Mouse (Mus musculus): Measurements from ENCODE around the gene Btd.

The Btd gene

GRCm38 (mm10) chr14:31664903-31665565 lies 24.2 kb downstream of the Btd start:
- DNase-seq (ENCODE audit: low read depth, low spot score), result no peak

- DNase-seq (ENCODE audit: low read depth, low spot score), result no peak
Measured at GRCm38 (mm10) chr14:31665566-31665940, 24.7 kb downstream of the Btd start.

GRCm38 (mm10) chr14:31666931-31667705 lies 26.3 kb downstream of the Btd start:
- no peak for DNase-seq (ENCODE audit: low read depth, low spot score)

GRCm38 (mm10) chr14:31667741-31668140 lies 26.9 kb downstream of the Btd start:
- no peak for DNase-seq (ENCODE audit: low read depth, low spot score)

GRCm38 (mm10) chr14:31668326-31668725 lies 27.5 kb downstream of the Btd start:
- no peak for DNase-seq (ENCODE audit: low read depth, low spot score)

- DNase-seq (ENCODE audit: low read depth, low spot score), result no peak
Measured at GRCm38 (mm10) chr14:31669161-31669611, 28.4 kb downstream of the Btd start.

GRCm38 (mm10) chr14:31669642-31670490 lies 29.0 kb downstream of the Btd start:
- DNase-seq (ENCODE audit: low read depth, low spot score), result no peak

- no peak for DNase-seq (ENCODE audit: low read depth, low spot score)
Measured at GRCm38 (mm10) chr14:31671635-31672320, 30.9 kb downstream of the Btd start.

- no peak for DNase-seq (ENCODE audit: low read depth, low spot score)
Measured at GRCm38 (mm10) chr14:31680656-31681055, 39.8 kb downstream of the Btd start.

GRCm38 (mm10) chr14:31681291-31681690 lies 40.5 kb downstream of the Btd start:
- DNase-seq (ENCODE audit: low read depth, low spot score), result no peak

- no peak for DNase-seq (ENCODE audit: low read depth, low spot score)
Measured at GRCm38 (mm10) chr14:31681931-31682555, 41.2 kb downstream of the Btd start.

- DNase-seq (ENCODE audit: low read depth, low spot score), result no peak
Measured at GRCm38 (mm10) chr14:31683610-31684009, 42.8 kb downstream of the Btd start.

- DNase-seq (ENCODE audit: low read depth, low spot score), result no peak
Measured at GRCm38 (mm10) chr14:31684343-31685040, 43.7 kb downstream of the Btd start.

- no peak for DNase-seq (ENCODE audit: low read depth, low spot score)
Measured at GRCm38 (mm10) chr14:31685680-31686079, 44.9 kb downstream of the Btd start.

GRCm38 (mm10) chr14:31686231-31686630 lies 45.4 kb downstream of the Btd start:
- DNase-seq (ENCODE audit: low read depth, low spot score), result no peak

- DNase-seq (ENCODE audit: low read depth, low spot score), result no peak
Measured at GRCm38 (mm10) chr14:31692536-31692935, 51.7 kb downstream of the Btd start.

- DNase-seq (ENCODE audit: low read depth, low spot score), result no peak
Measured at GRCm38 (mm10) chr14:31696206-31696984, 55.6 kb downstream of the Btd start.

- DNase-seq (ENCODE audit: low read depth, low spot score), result no peak
Measured at GRCm38 (mm10) chr14:31696985-31697303, 56.1 kb downstream of the Btd start.

- DNase-seq (ENCODE audit: low read depth, low spot score), result no peak
Measured at GRCm38 (mm10) chr14:31697346-31697745, 56.5 kb downstream of the Btd start.

GRCm38 (mm10) chr14:31697755-31698154 lies 56.9 kb downstream of the Btd start:
- DNase-seq (ENCODE audit: low read depth, low spot score), result no peak

All from c-Kit-negative CD71-positive TER-119-positive erythroid progenitor cells, embryonic 14.5 days (primary cell).